ENCODE assay signal across 8 mouse cellular contexts in genomic region chr16:14291223-14291622, GRCm38 (mm10). TPM values are rescaled to one million over a fixed set of nuclear protein-coding genes. Genes with fewer than 3 reads are reported as not detected.
DNase-seq lines count a peak whose midpoint lies in the region; ATAC-seq and TF ChIP-seq lines count a peak whose summit lies in the region.

Myh11 (minus strand) TSS chr16:14291372.

- 4% methylated on average over 15 of the region's 16 CpGs for WGBS in hindbrain, embryonic 13.5 days
- WGBS in limb, embryonic 14.5 days = 4% methylated on average over 15 of the region's 16 CpGs
- 3% methylated on average over 16 of the region's 16 CpGs for WGBS in midbrain, embryonic 14.5 days

- H3K9ac ChIP-seq in hindbrain, embryonic 13.5 days = peak within 1 kb of the TSS; percentile 61
- peak within 1 kb of the TSS; percentile 50 for H3K9ac ChIP-seq in limb, embryonic 14.5 days (ENCODE audit: low read depth, low read length, severe bottlenecking)
- H3K9ac ChIP-seq in midbrain, embryonic 14.5 days (replicated peaks; ENCODE audit: low read length) = peak within 1 kb of the TSS; percentile 29; the same call in 1 of the 2 replicates

- H3K27ac ChIP-seq in gastrocnemius, adult 2 months = peak within 1 kb of the TSS; percentile 68
- no peak within 1 kb of the TSS for H3K27ac ChIP-seq in hindbrain, embryonic 13.5 days
- H3K27ac ChIP-seq in limb, embryonic 14.5 days (replicated peaks; ENCODE audit: low read depth, low read length) = no peak within 1 kb of the TSS
- H3K27ac ChIP-seq in midbrain, embryonic 14.5 days (replicated peaks; ENCODE audit: low read depth, low read length) = no peak within 1 kb of the TSS

- H3K4me2 ChIP-seq in hindbrain, embryonic 13.5 days = peak within 1 kb of the TSS; percentile 55
- H3K4me2 ChIP-seq in limb, embryonic 14.5 days (replicated peaks; ENCODE audit: low read depth, low read length, severe bottlenecking) = peak within 1 kb of the TSS; percentile 62
- peak within 1 kb of the TSS; percentile 49 for H3K4me2 ChIP-seq in midbrain, embryonic 14.5 days (ENCODE audit: low read length)

- TF ChIP-seq POLR2A in limb, embryonic 14.5 days (IDR thresholded peaks at IDR 0.05; ENCODE audit: borderline replicate concordance, extremely low read depth, insufficient read depth, insufficient read length) = no peak

- intact Hi-C loops in gastrocnemius, adult 2 months (cut with DNase I) = loop anchor here (1.0 kb wide), 1 partner anchor 54 kb away; no protein-coding TSS in a partner anchor

- peak; percentile 85 for TF ChIP-seq CTCF in gastrocnemius, adult 2 months (IDR thresholded peaks at IDR 0.05)

- H3K36me3 ChIP-seq in hindbrain, embryonic 13.5 days = no peaks in the 10 kb centered on the region
- no peaks in the 10 kb centered on the region for H3K36me3 ChIP-seq in limb, embryonic 14.5 days (ENCODE audit: control insufficient read depth, insufficient read depth, low read length)
- H3K36me3 ChIP-seq in midbrain, embryonic 14.5 days (ENCODE audit: control insufficient read depth, insufficient read depth, low read length) = no peaks in the 10 kb centered on the region
- H3K36me3 ChIP-seq in splenic B cell, adult 2 months (ENCODE audit: control insufficient read depth, insufficient read depth, low read length, poor library complexity, severe bottlenecking) = no peaks in the 10 kb centered on the region

- H3K4me3 ChIP-seq in gastrocnemius, adult 2 months = peak within 1 kb of the TSS; percentile 60
- H3K4me3 ChIP-seq in hindbrain, embryonic 13.5 days = peak within 1 kb of the TSS; percentile 30
- H3K4me3 ChIP-seq in limb, embryonic 14.5 days (replicated peaks; ENCODE audit: low read length) = peak within 1 kb of the TSS; percentile 31
- peak within 1 kb of the TSS; percentile 19 for H3K4me3 ChIP-seq in midbrain, embryonic 14.5 days (replicated peaks; ENCODE audit: low read depth, low read length)

- H3K4me1 ChIP-seq in hindbrain, embryonic 13.5 days (replicated peaks) = peaks cover 15% of the 10 kb centered on the region
- H3K4me1 ChIP-seq in limb, embryonic 14.5 days (ENCODE audit: control insufficient read depth, insufficient read depth, low read length) = peaks cover 11% of the 10 kb centered on the region
- 0 out of 2 replicates have a peak, but pooled peaks cover 4% of the 10 kb centered on the region for H3K4me1 ChIP-seq in midbrain, embryonic 14.5 days (ENCODE audit: control insufficient read depth, insufficient read depth, low read length)

- ATAC-seq in CD4-positive, CD25-positive, alpha-beta regulatory T cell, adult 4 months = no peak
- ATAC-seq in hindbrain, embryonic 13.5 days (ENCODE audit: low FRiP score) = peak; percentile 41
- ATAC-seq in limb, embryonic 14.5 days (ENCODE audit: low FRiP score, low read depth) = peak; percentile 62; the same call in 1 of the 2 replicates
- peak; percentile 59; the same call in 1 of the 2 replicates for ATAC-seq in midbrain, embryonic 14.5 days (ENCODE audit: low FRiP score, low TSS enrichment)

- DNase-seq in CD4-positive, CD25-positive, alpha-beta regulatory T cell, adult 2 months (ENCODE audit: low read depth, low spot score) = peak; percentile 38
- DNase-seq in cerebellum, postnatal 14 days = peak; percentile 67 to 83
- peak; percentile 82 for DNase-seq in gastrocnemius, adult 2 months
- DNase-seq in limb, embryonic 14.5 days (ENCODE audit: low spot score) = peak; percentile 46
- DNase-seq in midbrain, embryonic 14.5 days = peak; percentile 63
- DNase-seq in splenic B cell, adult 2 months (ENCODE audit: low read depth, low spot score) = peak; percentile 25

- peaks cover 21% of the 10 kb centered on the region for H3K27me3 ChIP-seq in hindbrain, embryonic 13.5 days
- H3K27me3 ChIP-seq in limb, embryonic 14.5 days (ENCODE audit: control insufficient read depth, insufficient read depth, low read length) = no peaks in the 10 kb centered on the region
- peaks cover 9% of the 10 kb centered on the region; the same call in 1 of the 2 replicates for H3K27me3 ChIP-seq in midbrain, embryonic 14.5 days (ENCODE audit: control insufficient read depth, insufficient read depth, low read length)
- no peaks in the 10 kb centered on the region for H3K27me3 ChIP-seq in splenic B cell, adult 2 months (ENCODE audit: control insufficient read depth, insufficient read depth, low read length, poor library complexity, severe bottlenecking)

- H3K9me3 ChIP-seq in hindbrain, embryonic 13.5 days = no peaks in the 10 kb centered on the region
- H3K9me3 ChIP-seq in limb, embryonic 14.5 days (ENCODE audit: control insufficient read depth, low read length) = no peaks in the 10 kb centered on the region
- H3K9me3 ChIP-seq in midbrain, embryonic 14.5 days (ENCODE audit: control insufficient read depth, low read length) = no peaks in the 10 kb centered on the region

RNA-seq across cellular contexts. Expression of gene Myh11, which starts in this region (rescaled TPM):
- polyA plus RNA-seq in CD4-positive, CD25-positive, alpha-beta regulatory T cell, adult 4 months (2017; shearing (Covaris generic)) = not detected
- total RNA-seq in gastrocnemius, adult 2 months (2021) = 10 to 100 TPM; 19.1 to 20.1 TPM
- 0.53 and 0.84 TPM in 2 replicates for polyA plus RNA-seq in hindbrain, embryonic 13.5 days (2015; fragmentation: Nextera tagmentation; extraction: Ambion mirVana)
- polyA plus RNA-seq in limb, embryonic 14.5 days (2012; rRNA removed) = 0.86 and 1.2 TPM in 2 replicates
- 0.87 and 1.5 TPM in 2 replicates for polyA plus RNA-seq in limb, embryonic 14.5 days (2014; fragmentation: Nextera tagmentation; extraction: Ambion mirVana)
- 0.03 and 0.50 TPM in 2 replicates for polyA plus RNA-seq in midbrain, embryonic 14.5 days (2014; fragmentation: Nextera tagmentation; extraction: Ambion mirVana)

Comparison
In these comparisons a context has a peak if more than half of its experiments do, and no peak if none do; other contexts are left out.
1. Peak in ATAC-seq, H3K4me3 ChIP-seq, H3K9ac ChIP-seq and H3K4me2 ChIP-seq in hindbrain, embryonic 13.5 days; RNA of the gene not detected or under 1 TPM.
2. Peak in DNase-seq, ATAC-seq, H3K4me3 ChIP-seq, H3K9ac ChIP-seq and H3K4me2 ChIP-seq in midbrain, embryonic 14.5 days; RNA of the gene not detected or under 1 TPM.
3. DNase-seq: peak in every context shown above with its lines; median percentile 82 in gastrocnemius, adult 2 months; 75 in cerebellum, postnatal 14 days; 63 in midbrain, embryonic 14.5 days; 46 in limb, embryonic 14.5 days; 38 in CD4-positive, CD25-positive, alpha-beta regulatory T cell, adult 2 months; 25 in splenic B cell, adult 2 months.